Mouse (Mus musculus) liver, embryonic 16.5 days (tissue): ENCODE data around the gene Osgepl1. TPM values are rescaled to one million over a fixed set of nuclear protein-coding genes. Genes with fewer than 3 reads are reported as not detected.
"Not testable (repeated sequence)": the region's sequence is repeated elsewhere in the genome, so short reads cannot be mapped to it uniquely, and the experiment has no call there.

Experiments
- ATAC-seq: fragments of 200-750 bp; cut with Nextera tagmentation; 2 replicates; pipeline ENCODE4 v1.8.0; 2017; ENCODE audit warnings: low read depth, mild to moderate bottlenecking, moderate number of reproducible peaks, moderate library complexity
- H3K27ac ChIP-seq: fragments of 300-500 bp; sonication (generic); 2 replicates; pipeline ENCODE4 v1.5.1; 2014; ENCODE audit warnings: mild to moderate bottlenecking, low read length
- H3K27me3 ChIP-seq: fragments of 300-500 bp; sonication (generic); 2 replicates; pipeline ENCODE4 v1.6.1; 2014; ENCODE audit warnings: low read depth, low read length, mixed read lengths; ENCODE audit not compliant: control insufficient read depth, insufficient read depth
- H3K36me3 ChIP-seq: fragments of 300-500 bp; sonication (generic); 2 replicates; pipeline ENCODE4 v1.6.1; 2014; ENCODE audit warnings: mild to moderate bottlenecking; ENCODE audit not compliant: control insufficient read depth, insufficient read depth
- H3K4me1 ChIP-seq: fragments of 300-500 bp; sonication (generic); 2 replicates; pipeline ENCODE4 v1.6.1; 2014; ENCODE audit warnings: low read depth, low read length, mixed read lengths; ENCODE audit not compliant: control insufficient read depth
- H3K4me2 ChIP-seq: fragments of 300-500 bp; sonication (generic); 2 replicates; pipeline ENCODE4 v1.6.1; 2014; ENCODE audit warnings: low read depth, low read length, mixed read lengths
- H3K4me3 ChIP-seq: fragments of 300-500 bp; sonication (generic); 2 replicates; pipeline ENCODE4 v1.5.1; 2014; ENCODE audit warnings: low read depth, mild to moderate bottlenecking, low read length
- H3K9ac ChIP-seq: fragments of 300-500 bp; sonication (generic); 2 replicates; pipeline ENCODE4 v1.6.1; 2014; ENCODE audit warnings: low read depth, low read length
- H3K9me3 ChIP-seq: fragments of 300-500 bp; sonication (generic); replicated peaks from 2 replicates; pipeline ENCODE4 v1.6.1; 2016; ENCODE audit warnings: low read length; ENCODE audit not compliant: control insufficient read depth
- WGBS: fragments of 180-500 bp; shearing (Covaris S2); extraction: QIAGEN DNeasy Blood & Tissue Kit; methylation state at CpG from one replicate; pipeline ENCODE4 v1.1.7; 2014; ENCODE audit not compliant: insufficient replicate concordance; 5-methylcytosine and 5-hydroxymethylcytosine counted together
- polyA plus RNA-seq: library from polyadenylated mRNA; unstranded; fragments of >200 nt; fragmentation: Nextera tagmentation; extraction: Ambion mirVana; gene quantifications from 2 replicates; pipeline ENCODE4 v1.2.1, GENCODE M21; 2015

The Osgepl1 gene
- polyA plus RNA-seq, 1 experiment from 2014 or later = 22.0 TPM

DNA sequence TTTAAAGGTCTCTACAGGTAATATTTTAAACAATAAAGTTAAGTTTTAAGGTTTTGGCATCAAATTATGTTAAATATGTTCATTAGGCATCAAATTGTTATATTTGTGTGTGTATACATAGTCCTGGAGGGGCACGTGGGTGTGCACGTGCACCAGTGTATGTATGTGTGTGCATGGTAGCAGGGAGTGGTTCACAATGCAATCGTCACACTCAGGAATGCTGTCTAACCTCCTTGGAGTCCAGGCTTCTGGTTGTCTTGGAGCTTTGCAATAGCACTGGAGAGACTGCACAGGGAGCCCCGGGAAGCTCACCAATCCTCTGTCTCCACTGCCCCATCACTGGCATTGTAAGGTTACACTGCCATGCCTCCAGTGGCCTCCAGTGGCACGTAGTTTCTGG is 9.8 kb downstream of the Osgepl1 start:
- no peak overlapping the region for H3K9ac ChIP-seq
- 85% methylated on average over 5 of the region's 5 CpGs for WGBS
- H3K27me3 ChIP-seq = no peaks in the 10 kb centered on the region
- H3K4me1 ChIP-seq = peaks cover 3% of the 10 kb centered on the region; the same call in 1 of the 2 replicates
- ATAC-seq = no peak
- H3K4me2 ChIP-seq = no peak overlapping the region
- no peak overlapping the region for H3K4me3 ChIP-seq
- no peaks in the 10 kb centered on the region for H3K9me3 ChIP-seq
- no peaks in the 10 kb centered on the region; the same call in none of the 2 replicates for H3K36me3 ChIP-seq
- H3K27ac ChIP-seq = no peak overlapping the region

DNA sequence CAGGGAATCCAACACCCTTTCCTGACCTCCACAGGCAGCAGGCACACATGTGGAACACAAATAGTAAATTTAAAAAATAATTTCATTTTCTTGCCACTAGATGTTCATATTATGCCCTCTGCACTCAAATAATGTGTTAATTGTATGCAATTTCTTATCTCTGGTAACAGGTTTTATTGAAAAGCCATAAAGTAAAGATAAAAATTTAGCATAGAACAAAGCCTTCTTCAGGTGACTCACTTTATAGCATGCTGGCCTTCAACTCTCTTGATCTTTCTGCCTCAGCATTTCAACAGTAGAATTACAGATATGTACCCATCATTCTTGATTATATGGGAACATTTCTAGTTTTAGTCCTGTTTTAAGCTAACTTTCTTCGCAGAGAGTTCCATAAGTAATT is 10.9 kb downstream of the Osgepl1 start:
- no peaks in the 10 kb centered on the region for H3K27me3 ChIP-seq
- WGBS = 87% methylated on average over 1 of the region's 1 CpGs
- peaks cover 3% of the 10 kb centered on the region; the same call in 1 of the 2 replicates for H3K4me1 ChIP-seq
- H3K4me3 ChIP-seq = no peak overlapping the region
- H3K9me3 ChIP-seq = no peaks in the 10 kb centered on the region
- no peak overlapping the region for H3K27ac ChIP-seq
- H3K36me3 ChIP-seq = no peaks in the 10 kb centered on the region
- no peak overlapping the region for H3K4me2 ChIP-seq
- H3K9ac ChIP-seq = no peak overlapping the region
- no peak for ATAC-seq

DNA sequence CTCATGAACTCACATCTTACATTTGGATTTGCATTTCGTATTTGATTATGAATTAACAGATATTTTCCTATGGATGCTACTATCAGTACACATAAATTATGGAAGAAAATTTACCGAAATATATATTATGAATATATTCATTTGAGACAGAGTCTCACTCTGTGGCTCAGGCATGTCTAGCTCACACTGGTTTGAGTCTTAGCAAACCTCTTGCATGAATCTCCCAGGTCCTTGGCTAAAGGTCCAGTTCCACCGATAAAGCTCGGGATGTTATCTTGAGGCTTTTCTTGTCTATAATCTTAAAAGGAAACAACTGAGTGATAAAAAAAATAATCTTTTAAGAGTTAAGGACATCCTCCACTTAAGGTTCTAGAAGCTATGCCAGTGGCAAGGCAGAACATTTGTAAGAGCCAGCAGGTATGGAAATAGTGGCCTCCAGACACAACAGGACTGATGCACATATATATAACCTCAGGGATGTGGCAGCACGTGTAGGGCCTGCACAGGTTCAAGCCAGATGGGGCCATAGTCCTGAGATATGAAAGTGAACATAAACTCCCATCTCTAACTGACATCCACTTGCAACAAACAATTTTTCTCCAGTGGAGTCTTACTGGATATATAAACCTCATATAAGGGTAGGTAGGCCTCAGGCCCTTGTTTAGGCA is 11.5 kb downstream of the Osgepl1 start:
- 80% methylated on average over 5 of the region's 5 CpGs for WGBS
- Histone ChIP-seq H3K27me3 (no peaks in the 10 kb centered on the region), H3K27ac (no peak overlapping the region), H3K4me3 (no peak overlapping the region), H3K4me2 (no peak overlapping the region), H3K9me3 (no peaks in the 10 kb centered on the region), H3K4me1 (peaks cover 3% of the 10 kb centered on the region; the same call in 1 of the 2 replicates), H3K9ac (no peak overlapping the region), H3K36me3 (no peaks in the 10 kb centered on the region)
- ATAC-seq = no peak

DNA sequence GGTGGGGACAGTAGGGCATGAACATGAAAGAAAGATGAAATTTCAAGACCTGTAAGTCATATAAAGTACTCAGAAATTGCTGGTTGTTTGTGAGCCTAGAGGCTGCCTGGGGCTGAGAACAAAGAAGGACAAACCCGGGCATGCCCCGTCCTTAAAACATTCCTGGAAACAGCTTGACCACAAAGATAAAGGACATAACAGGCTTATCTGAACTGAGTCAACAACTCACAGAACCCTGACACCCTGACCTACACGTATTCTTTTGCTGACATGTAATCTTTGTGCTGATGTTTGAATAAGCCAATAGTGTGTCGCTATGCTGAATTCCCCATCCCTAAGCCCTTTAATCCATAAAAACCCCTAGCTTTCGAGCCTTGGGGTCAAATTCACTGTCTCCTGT is 20.1 kb downstream of the Osgepl1 start:
- WGBS = 30% methylated on average over 5 of the region's 5 CpGs
- H3K4me2 ChIP-seq, H3K27ac ChIP-seq, H3K9ac ChIP-seq, H3K9me3 ChIP-seq, H3K27me3 ChIP-seq, H3K36me3 ChIP-seq, H3K4me3 ChIP-seq: not testable (repeated sequence)
- peak; percentile 60 for ATAC-seq
- peaks cover 11% of the 10 kb centered on the region for H3K4me1 ChIP-seq

DNA sequence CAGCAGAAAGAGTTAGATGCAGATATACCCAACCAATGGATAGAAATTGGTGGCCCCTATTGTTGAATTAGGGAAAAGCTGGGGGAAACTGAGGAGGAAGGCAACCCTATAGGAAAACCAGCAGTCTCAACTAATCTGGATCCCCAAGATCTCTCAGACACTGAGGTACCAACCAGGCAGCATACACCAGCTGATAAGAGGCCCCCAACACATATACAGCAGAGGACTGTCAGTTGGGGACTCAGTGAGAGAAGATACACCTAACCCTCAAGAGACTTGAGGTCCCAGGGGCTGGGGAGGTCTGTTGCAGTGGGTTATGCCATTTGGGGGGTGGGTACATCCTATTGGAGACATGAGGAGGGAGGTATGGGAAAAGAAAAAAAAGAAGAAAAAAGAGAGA is 22.0 kb downstream of the Osgepl1 start:
- Histone ChIP-seq H3K4me3 (no peak overlapping the region), H3K9me3 (no peaks in the 10 kb centered on the region), H3K4me2 (peak overlapping the region; percentile 3; the same call in 1 of the 2 replicates), H3K36me3 (no peaks in the 10 kb centered on the region), H3K9ac (no peak overlapping the region; the same call in 1 of the 2 replicates), H3K27me3 (no peaks in the 10 kb centered on the region), H3K4me1 (peaks cover 11% of the 10 kb centered on the region), H3K27ac (peak overlapping the region; percentile 44; the same call in 1 of the 2 replicates)
- ATAC-seq = peak; percentile 78

DNA sequence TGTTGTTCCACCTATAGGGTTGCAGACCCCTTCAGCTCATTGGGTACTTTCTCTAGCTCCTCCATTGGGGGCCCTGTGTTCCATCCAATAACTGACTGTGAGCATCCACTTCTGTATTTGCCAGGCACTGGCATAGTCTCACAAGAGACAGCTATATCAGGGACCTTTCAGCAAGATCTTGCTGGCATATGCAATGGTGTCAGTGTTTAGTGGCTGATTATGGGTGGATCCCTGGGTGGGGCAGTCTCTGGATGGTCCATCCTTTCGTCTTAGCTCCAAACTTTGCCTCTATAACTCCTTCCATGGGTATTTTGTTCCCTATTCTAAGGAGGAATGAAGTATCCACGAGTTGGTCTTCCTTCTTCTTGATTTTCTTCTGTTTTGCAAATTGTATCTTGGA is 24.0 kb downstream of the Osgepl1 start:
- 24% methylated on average over 2 of the region's 2 CpGs for WGBS
- H3K9ac ChIP-seq, H3K4me3 ChIP-seq, H3K4me2 ChIP-seq, H3K27ac ChIP-seq, H3K36me3 ChIP-seq, H3K27me3 ChIP-seq, H3K9me3 ChIP-seq: not testable (repeated sequence)
- 0 out of 2 replicates have a peak, but pooled peaks have one; percentile 49 for ATAC-seq
- H3K4me1 ChIP-seq = peaks cover 11% of the 10 kb centered on the region

DNA sequence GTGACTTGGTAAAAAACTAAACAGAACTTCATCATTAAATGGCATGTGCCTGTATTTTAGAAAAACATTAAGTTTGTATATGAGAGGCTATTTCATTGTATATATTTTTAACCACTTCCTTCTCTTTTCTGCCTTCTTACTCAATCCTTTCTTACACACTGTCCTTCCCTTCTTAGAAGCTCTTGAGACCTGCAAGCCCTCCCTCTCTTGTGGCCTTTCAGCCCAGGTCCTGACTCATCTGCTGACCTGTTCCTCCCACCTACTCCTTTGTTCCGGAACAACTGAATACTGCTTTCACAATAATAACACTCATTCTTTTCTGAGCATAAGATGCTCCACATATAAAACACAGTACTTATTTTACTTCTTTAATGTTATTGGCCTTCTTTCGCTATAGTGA is 27.6 kb downstream of the Osgepl1 start:
- Histone ChIP-seq H3K9ac (no peak overlapping the region), H3K36me3 (peaks cover 5% of the 10 kb centered on the region), H3K4me1 (peaks cover 2% of the 10 kb centered on the region), H3K27me3 (no peaks in the 10 kb centered on the region), H3K27ac (no peak overlapping the region), H3K9me3 (no peaks in the 10 kb centered on the region), H3K4me2 (no peak overlapping the region), H3K4me3 (no peak overlapping the region)
- WGBS = 84% methylated on average over 2 of the region's 2 CpGs
- no peak for ATAC-seq

DNA sequence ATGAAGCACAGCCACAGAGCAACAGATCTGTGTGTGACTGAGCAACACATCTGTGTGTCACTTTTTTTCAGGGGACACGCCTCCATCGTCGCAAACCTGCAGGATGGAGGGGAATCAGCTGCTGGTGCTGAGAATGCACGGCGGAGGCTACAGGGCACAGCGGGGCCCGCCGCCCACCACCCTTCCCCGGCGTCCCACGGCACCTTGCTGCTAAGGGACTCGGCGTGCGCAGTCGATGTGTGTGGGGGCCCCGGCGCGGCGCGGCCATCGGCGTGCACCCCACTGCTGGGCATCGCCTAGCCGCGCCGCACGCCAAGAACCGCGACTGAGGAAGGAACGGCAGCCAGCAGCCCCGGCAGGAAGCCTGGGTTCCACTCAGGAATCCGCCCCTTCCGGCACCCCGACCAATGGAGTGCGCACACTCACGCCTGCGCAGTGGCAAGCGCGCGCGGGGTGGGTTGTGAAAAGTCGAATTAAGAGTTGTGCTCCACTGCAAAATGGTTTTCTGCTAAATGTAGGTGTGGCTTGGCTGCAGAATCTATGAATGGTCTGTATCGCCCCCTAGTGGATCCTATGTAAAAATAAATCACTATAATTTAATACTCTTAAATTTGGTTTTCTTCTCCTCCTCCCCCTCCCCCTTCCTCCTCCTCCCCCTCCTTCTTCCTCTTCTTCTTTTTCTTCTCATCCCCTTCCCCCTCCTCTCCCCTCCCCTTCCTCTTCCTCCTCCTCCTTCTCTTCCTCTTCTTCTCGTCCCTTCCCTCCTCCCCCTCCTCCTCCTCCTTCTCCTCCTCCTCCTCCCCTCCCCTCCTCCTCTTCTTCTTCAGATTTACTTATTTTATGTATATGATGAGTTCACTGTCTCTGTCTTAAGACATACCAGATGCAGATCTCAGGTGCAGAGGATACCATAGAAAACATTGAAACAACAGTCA is 39.2 kb downstream of the Osgepl1 start, which contains the start of the genes Asdurf, Gm28551 and Asnsd1:
Asdurf (minus strand) TSS at position 293 of the 935 bp plus-strand sequence.
Gm28551 (minus strand) TSS at position 341 of the 935 bp plus-strand sequence.
Asnsd1 (minus strand) TSS at position 426 of the 935 bp plus-strand sequence.
- 0% methylated on average over 44 of the region's 44 CpGs for WGBS
- Histone ChIP-seq H3K36me3 (peaks cover 9% of the 10 kb centered on the region), H3K4me2 (peak within 1 kb of the TSS; percentile 70), H3K27ac (peak within 1 kb of the TSS; percentile 92), H3K27me3 (no peaks in the 10 kb centered on the region), H3K9ac (peak within 1 kb of the TSS; percentile 91), H3K9me3 (no peaks in the 10 kb centered on the region), H3K4me3 (peak within 1 kb of the TSS; percentile 98), H3K4me1 (no peaks in the 10 kb centered on the region; the same call in 1 of the 2 replicates)
- ATAC-seq = peak; percentile 100

DNA sequence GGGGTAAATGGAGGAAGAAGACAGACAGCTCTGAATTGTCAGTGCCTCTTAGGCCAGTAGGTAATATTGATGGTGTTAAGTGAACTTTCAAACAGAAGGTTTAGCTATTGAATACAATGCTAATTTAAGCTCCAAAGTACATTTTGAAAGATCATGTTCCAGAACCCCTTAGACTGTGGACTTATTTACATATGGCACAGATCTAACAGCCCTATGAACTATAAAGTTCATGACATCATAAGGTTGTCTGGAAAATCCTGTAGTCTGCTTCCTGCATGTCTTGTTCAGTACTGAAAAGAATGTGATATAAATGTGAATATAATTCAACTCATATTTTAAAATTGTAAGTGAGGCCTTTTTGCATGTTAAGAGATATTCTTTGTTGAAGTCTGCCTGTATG is 45.6 kb downstream of the Osgepl1 start:
- no peak for ATAC-seq

More for the DNA sequence above, 45.6 kb downstream of the Osgepl1 start:
- no peaks in the 10 kb centered on the region for H3K4me1 ChIP-seq
- H3K9me3 ChIP-seq = no peaks in the 10 kb centered on the region
- H3K27me3 ChIP-seq = no peaks in the 10 kb centered on the region
- no peaks in the 10 kb centered on the region for H3K36me3 ChIP-seq
- H3K4me2 ChIP-seq = no peak overlapping the region
- H3K4me3 ChIP-seq = no peak overlapping the region
- no peak overlapping the region for H3K9ac ChIP-seq
- no peak overlapping the region for H3K27ac ChIP-seq
